Mouse (Mus musculus) ES-E14 (cell line): ENCODE measurements around the gene Pno1.

Experiments used
- HCFC1 ChIP-seq: IDR thresholded peaks from 2 replicates; pipeline ENCODE4 v1.6.1; 2012; ENCODE audit warnings: low read length, inconsistent platforms, borderline replicate concordance; ENCODE audit not compliant: insufficient read depth
- MAFK ChIP-seq: IDR thresholded peaks from 2 replicates; pipeline ENCODE4 v1.6.1; 2014; ENCODE audit warnings: mild to moderate bottlenecking, low read depth, low read length, inconsistent platforms; ENCODE audit not compliant: insufficient read depth
- ZC3H11A ChIP-seq: IDR thresholded peaks from 2 replicates; pipeline ENCODE4 v1.6.1; 2012; ENCODE audit warnings: low read depth, mild to moderate bottlenecking, inconsistent platforms, low read length, borderline replicate concordance

DNA sequence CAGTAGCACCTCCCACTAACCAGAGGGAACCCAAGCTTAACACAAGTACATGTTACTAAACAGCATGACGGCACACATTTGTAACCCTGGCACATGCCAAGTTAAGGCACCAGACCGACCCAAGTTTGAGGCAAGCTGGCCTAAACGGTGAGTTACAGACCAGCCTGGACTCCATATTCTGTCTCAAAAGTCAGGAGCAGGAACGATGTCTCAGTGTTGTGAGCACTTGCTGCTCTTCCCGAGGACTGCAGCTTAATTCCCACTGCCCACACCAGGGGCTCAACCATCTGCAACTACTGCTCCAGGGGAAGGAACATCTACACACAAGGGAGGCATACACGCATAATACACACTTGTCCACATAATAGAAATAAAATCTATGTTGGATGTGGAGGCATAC lies 8.9 kb downstream of the Pno1 start:
- no peak for TF ChIP-seq MAFK
- TF ChIP-seq HCFC1, result no peak
- TF ChIP-seq ZC3H11A, result no peak
